Mouse (Mus musculus): ENCODE measurements around the gene Uggt2. TPM values are rescaled to one million over a fixed set of nuclear protein-coding genes. Genes with fewer than 3 reads are reported as not detected.
A peak's percentile ranks its signal among the peaks of the same experiment; 100 is the strongest.

Gene Uggt2
- polyA plus RNA-seq, 1 experiment from 2014 or later = 20.3 TPM

DNA sequence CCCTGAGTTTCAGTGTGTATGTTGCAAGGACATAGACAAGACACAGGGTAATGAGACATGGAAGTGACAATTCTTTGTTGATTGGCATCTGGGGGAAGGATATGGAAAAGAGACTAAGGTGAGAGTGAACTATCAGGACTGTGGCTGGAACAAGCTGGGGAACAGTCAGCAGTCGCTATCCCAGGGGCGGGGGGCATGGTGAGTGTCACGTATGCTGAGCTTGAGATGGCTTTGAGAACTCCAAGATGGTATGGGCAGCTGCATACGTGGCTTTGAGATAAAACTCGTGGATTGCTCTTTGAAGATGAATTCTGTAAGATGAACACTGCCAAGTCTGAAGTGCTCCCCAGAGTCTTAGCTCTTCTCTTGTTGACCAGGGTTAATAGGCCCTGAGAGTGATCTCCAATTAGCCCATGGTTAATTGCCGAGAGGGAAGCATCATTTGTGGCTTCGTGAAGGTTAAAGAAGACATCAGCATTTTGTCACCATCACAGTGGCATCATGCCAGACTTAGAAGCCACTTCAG, 9.6 kb upstream of the Uggt2 start:
- H3K4me3 ChIP-seq = no peak overlapping the region
- ATAC-seq (ENCODE audit: borderline replicate concordance, extremely low read depth, low FRiP score, low TSS enrichment) = peak; percentile 78

DNA sequence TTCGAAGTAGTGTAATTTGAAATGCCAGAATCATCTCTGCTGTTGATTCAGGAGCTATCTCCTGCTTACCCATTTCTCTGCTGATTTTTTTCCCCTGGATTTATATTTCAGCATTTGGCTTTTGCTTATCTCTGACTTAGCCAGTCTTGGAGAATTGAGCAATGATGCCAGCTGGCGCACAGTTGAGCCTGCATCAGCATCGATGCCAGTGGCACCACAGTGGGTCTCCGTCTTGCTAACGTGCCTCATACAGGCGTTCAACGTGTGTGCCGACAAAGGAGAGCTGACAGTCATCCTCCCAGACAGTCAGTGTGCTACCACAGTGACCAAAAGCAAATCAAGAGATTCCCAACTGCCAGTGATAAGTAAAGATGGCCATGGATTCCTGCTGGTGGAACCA, 8.4 kb upstream of the Uggt2 start:
- no peak for ATAC-seq (ENCODE audit: borderline replicate concordance, extremely low read depth, low FRiP score, low TSS enrichment)
- Histone ChIP-seq H3K4me2 (no peak overlapping the region), H3K27me3 (no peaks in the 10 kb centered on the region), H3K27ac (no peak overlapping the region), H3K4me3 (no peak overlapping the region), H3K36me3 (no peaks in the 10 kb centered on the region), H3K4me1 (0 out of 2 replicates have a peak, but pooled peaks cover 6% of the 10 kb centered on the region), H3K9me3 (no peaks in the 10 kb centered on the region), H3K9ac (no peak overlapping the region)
- 77% methylated on average over 8 of the region's 8 CpGs for WGBS

More for the DNA sequence above, 9.6 kb upstream of the Uggt2 start:
- Histone ChIP-seq H3K27ac (peak overlapping the region; percentile 40), H3K4me2 (no peak overlapping the region), H3K4me1 (0 out of 2 replicates have a peak, but pooled peaks cover 6% of the 10 kb centered on the region), H3K9me3 (no peaks in the 10 kb centered on the region), H3K27me3 (no peaks in the 10 kb centered on the region), H3K36me3 (no peaks in the 10 kb centered on the region), H3K9ac (no peak overlapping the region)
- WGBS = 39% methylated on average over 7 of the region's 7 CpGs

DNA sequence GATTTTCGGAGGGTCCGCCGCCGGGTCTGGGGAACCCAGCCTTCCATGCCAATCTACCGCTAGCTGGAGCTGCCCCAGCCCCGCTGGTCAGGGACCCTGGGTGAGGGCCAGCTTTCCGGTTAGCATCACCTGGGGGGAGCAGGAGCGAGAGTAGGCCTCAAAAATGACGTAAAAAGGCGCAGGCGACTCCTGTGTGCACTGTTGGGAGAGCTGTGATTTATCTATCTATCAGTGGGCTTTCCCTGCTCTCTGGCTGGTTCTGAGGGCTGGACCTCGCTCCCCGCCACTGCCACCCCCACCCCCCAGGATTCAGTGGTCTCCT, 301 bp upstream of the Uggt2 start:
- 2% methylated on average over 13 of the region's 13 CpGs for WGBS
- no peaks in the 10 kb centered on the region for H3K27me3 ChIP-seq
- no peaks in the 10 kb centered on the region for H3K9me3 ChIP-seq
- ATAC-seq (ENCODE audit: borderline replicate concordance, extremely low read depth, low FRiP score, low TSS enrichment) = peak; percentile 70
- H3K36me3 ChIP-seq = no peaks in the 10 kb centered on the region
- H3K4me2 ChIP-seq = peak overlapping the region; percentile 94
- peak overlapping the region; percentile 85 for H3K4me3 ChIP-seq
- H3K27ac ChIP-seq = peak overlapping the region; percentile 77
- H3K4me1 ChIP-seq = peaks cover 5% of the 10 kb centered on the region
- peak overlapping the region; percentile 83 for H3K9ac ChIP-seq

DNA sequence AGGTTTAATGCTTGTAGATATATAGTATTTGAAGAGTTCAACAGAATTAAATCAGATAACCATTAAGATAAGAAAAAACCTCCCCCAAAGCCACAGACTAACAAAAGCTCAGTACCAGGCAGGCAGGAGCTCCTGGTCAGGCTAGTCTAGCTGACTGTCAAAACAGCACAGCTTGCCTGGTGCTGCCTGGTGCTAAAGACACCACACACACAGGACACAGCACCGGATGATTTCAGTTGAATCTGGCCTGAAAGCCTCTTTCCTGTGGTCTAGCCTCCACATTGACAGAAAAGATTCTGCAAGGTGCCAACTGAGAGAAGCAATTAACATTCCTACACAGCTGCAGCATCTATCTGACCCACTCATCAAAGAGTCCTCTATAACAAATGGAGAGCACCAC, 37.4 kb downstream of the Uggt2 start:
- H3K4me3 ChIP-seq = no peak overlapping the region
- H3K4me1 ChIP-seq = no peaks in the 10 kb centered on the region
- no peaks in the 10 kb centered on the region for H3K9me3 ChIP-seq
- H3K9ac ChIP-seq = no peak overlapping the region
- H3K27me3 ChIP-seq = no peaks in the 10 kb centered on the region
- H3K27ac ChIP-seq = no peak overlapping the region
- no peak for ATAC-seq (ENCODE audit: borderline replicate concordance, extremely low read depth, low FRiP score, low TSS enrichment)
- peaks cover 17% of the 10 kb centered on the region for H3K36me3 ChIP-seq
- H3K4me2 ChIP-seq = no peak overlapping the region
- WGBS = 75% methylated on average over 1 of the region's 1 CpGs

DNA sequence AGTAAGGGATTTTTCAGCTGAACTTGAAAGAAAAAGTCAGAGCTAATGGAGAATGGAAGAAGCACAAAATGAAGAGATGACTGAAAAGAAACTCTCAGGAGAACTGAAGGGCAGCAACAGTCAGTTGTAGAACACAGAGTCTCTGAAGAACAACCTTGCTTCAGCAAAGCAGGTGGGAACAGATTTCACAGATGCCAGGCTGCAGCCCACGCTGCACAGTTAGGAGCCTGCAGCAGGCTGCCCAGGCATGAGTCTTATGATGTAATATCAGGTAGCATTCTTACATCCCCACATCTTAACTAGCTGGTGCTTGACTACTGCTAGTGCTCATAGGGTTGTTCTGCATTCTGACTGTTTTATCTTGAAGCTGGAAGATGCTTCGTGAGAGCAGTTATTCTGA, 38.5 kb downstream of the Uggt2 start:
- no peak for ATAC-seq (ENCODE audit: borderline replicate concordance, extremely low read depth, low FRiP score, low TSS enrichment)
- no peaks in the 10 kb centered on the region for H3K9me3 ChIP-seq
- no peak overlapping the region for H3K27ac ChIP-seq
- H3K4me2 ChIP-seq = no peak overlapping the region
- 97% methylated on average over 2 of the region's 2 CpGs for WGBS
- H3K4me1 ChIP-seq = no peaks in the 10 kb centered on the region
- no peaks in the 10 kb centered on the region for H3K27me3 ChIP-seq
- H3K4me3 ChIP-seq = no peak overlapping the region
- no peak overlapping the region for H3K9ac ChIP-seq
- H3K36me3 ChIP-seq = peaks cover 19% of the 10 kb centered on the region

DNA sequence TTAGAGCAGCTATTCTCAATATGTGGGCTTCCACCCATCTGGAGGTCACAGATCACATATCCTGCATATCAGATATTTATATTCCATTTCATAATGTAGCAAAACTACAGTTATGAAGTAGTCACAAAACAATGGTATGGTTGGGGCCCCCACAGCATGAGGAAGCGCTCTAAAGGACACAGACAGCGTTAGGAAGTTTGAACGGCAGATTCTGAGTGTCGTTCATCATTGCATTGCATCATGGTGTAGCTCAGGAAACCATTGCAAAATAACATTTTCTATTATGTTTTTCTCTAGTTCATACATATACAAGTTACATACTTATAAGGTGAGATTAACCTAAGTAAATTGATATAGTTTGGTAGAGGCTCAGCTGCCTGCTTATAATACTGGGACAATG, 42.2 kb downstream of the Uggt2 start:
- Histone ChIP-seq H3K4me1 (no peaks in the 10 kb centered on the region), H3K27ac (no peak overlapping the region), H3K9me3 (no peaks in the 10 kb centered on the region), H3K9ac (no peak overlapping the region), H3K27me3 (no peaks in the 10 kb centered on the region), H3K4me2 (no peak overlapping the region), H3K4me3 (no peak overlapping the region), H3K36me3 (peaks cover 30% of the 10 kb centered on the region)
- WGBS = 78% methylated on average over 4 of the region's 4 CpGs
- no peak for ATAC-seq (ENCODE audit: borderline replicate concordance, extremely low read depth, low FRiP score, low TSS enrichment)

DNA sequence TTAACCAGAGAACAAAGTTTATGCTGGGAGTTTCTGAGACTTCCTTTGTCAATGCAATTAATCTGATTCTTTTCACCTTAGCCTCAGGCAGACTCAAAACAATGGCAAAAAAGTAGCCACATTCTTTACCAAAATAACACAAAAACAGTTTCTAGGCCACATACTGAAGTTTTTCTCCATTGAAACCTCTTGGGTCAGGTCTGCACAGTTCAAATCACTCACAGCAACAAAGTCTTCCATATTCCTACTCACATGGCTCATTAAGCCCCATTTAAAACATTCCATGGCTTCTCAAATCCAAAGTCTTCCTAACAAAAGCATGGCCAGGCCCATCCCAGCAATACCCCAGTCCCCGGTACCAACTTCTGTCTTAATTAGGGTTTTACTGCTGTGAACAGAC, 46.3 kb downstream of the Uggt2 start:
- Histone ChIP-seq H3K4me2 (no peak overlapping the region), H3K36me3 (peaks cover 24% of the 10 kb centered on the region)
- 95% methylated on average over 1 of the region's 1 CpGs for WGBS

DNA sequence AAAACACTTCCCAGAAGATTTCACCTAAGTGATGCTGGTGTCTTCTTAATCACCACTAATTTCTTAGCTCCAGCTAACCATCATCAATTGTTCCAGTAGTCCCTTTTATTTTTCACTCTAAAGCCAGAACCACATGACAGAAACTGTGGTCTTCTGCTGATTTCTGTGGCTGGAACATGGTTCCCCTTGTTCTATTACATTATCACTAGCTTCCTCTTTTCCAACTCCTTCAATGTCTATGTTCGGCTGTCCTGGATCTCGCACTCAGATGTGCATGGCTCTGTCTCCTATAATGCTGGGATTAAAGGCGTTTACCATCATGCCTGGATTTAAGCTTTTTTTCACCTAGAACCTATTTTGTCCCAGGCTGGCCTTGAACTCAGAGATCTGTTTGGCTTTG, 46.9 kb downstream of the Uggt2 start:
- no peak for ATAC-seq (ENCODE audit: borderline replicate concordance, extremely low read depth, low FRiP score, low TSS enrichment)
- peaks cover 20% of the 10 kb centered on the region for H3K36me3 ChIP-seq
- no peak overlapping the region for H3K9ac ChIP-seq
- H3K27ac ChIP-seq = no peak overlapping the region
- no peaks in the 10 kb centered on the region for H3K4me1 ChIP-seq
- no peak overlapping the region for H3K4me3 ChIP-seq
- no peaks in the 10 kb centered on the region for H3K9me3 ChIP-seq
- 93% methylated on average over 3 of the region's 3 CpGs for WGBS
- H3K4me2 ChIP-seq = no peak overlapping the region
- no peaks in the 10 kb centered on the region for H3K27me3 ChIP-seq

More for the DNA sequence above, 46.3 kb downstream of the Uggt2 start:
- ATAC-seq (ENCODE audit: borderline replicate concordance, extremely low read depth, low FRiP score, low TSS enrichment) = no peak
- Histone ChIP-seq H3K4me3 (no peak overlapping the region), H3K4me1 (no peaks in the 10 kb centered on the region), H3K9ac (no peak overlapping the region), H3K9me3 (no peaks in the 10 kb centered on the region), H3K27ac (no peak overlapping the region), H3K27me3 (no peaks in the 10 kb centered on the region)

DNA sequence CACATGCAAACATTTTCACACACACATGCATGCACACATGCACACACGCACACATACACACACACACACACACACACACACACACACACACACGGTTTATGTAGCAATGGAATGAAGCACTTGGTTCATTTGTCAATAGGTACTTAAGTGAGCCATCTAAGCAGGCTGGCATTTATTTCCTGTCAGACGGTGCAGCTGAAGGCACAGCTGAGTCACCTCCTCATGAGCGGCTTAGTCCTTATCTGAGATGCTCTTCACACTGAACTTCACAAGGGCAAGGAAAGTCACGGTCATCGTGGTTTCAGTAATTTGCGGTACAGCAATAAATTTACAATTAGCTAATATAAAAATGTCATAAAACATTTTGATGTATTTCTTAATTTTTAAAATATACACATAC, 55.5 kb downstream of the Uggt2 start:
- H3K4me2 ChIP-seq = no peak overlapping the region
- H3K36me3 ChIP-seq = 0 out of 2 replicates have a peak, but pooled peaks cover 3% of the 10 kb centered on the region
- H3K9ac ChIP-seq = no peak overlapping the region
- no peak overlapping the region for H3K4me3 ChIP-seq
- no peaks in the 10 kb centered on the region for H3K9me3 ChIP-seq
- no peak for ATAC-seq (ENCODE audit: borderline replicate concordance, extremely low read depth, low FRiP score, low TSS enrichment)
- H3K27ac ChIP-seq = no peak overlapping the region
- 70% methylated on average over 7 of the region's 7 CpGs for WGBS
- no peaks in the 10 kb centered on the region for H3K27me3 ChIP-seq
- peaks cover 3% of the 10 kb centered on the region; the same call in 1 of the 2 replicates for H3K4me1 ChIP-seq

DNA sequence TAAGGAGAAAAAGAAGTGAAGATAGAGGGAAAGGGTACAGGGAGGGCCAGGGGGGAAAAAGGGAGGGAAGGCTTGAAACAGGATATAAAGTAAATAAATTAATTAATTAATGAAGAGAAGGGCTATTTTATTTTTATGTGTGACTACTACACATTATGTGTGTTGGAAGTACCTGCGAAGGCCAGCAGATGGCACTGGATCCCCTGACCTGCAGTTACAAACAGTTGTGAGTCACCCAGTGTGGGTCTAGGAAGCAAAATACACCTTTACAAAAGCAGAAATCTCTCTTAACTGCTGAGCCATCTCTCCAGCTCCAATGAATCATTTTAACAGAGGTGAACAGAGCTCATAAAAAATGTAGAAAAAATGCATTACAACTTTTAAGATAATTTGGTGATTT, 59.0 kb downstream of the Uggt2 start:
- Histone ChIP-seq H3K4me1 (peaks cover 3% of the 10 kb centered on the region; the same call in 1 of the 2 replicates), H3K36me3 (peaks cover 11% of the 10 kb centered on the region), H3K27ac (no peak overlapping the region), H3K9me3 (no peaks in the 10 kb centered on the region), H3K27me3 (no peaks in the 10 kb centered on the region), H3K4me2 (no peak overlapping the region), H3K4me3 (no peak overlapping the region), H3K9ac (no peak overlapping the region)
- 56% methylated on average over 1 of the region's 1 CpGs for WGBS
- ATAC-seq (ENCODE audit: borderline replicate concordance, extremely low read depth, low FRiP score, low TSS enrichment) = no peak

DNA sequence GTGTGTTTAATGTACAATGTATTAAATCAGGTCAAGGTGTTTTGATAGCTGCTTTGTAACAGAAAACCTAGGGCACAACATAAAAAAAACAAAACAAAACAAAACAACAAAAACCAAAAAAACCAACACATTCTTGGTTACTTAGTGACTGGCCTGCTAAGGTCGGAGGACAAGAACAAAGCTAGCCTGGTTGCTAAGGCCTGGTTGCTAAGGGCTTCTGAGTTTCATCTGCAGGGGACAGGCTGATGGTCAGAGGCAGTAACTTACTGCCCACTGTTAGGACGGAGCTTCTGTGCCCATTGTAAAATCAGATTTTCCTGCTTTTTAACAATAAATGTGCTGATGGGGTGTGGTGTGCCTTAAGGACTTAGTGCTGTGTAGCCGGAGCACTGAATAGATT, 61.5 kb downstream of the Uggt2 start:
- Histone ChIP-seq H3K27me3 (no peaks in the 10 kb centered on the region), H3K4me1 (peaks cover 3% of the 10 kb centered on the region; the same call in 1 of the 2 replicates), H3K36me3 (peaks cover 26% of the 10 kb centered on the region), H3K9ac (no peak overlapping the region), H3K4me3 (no peak overlapping the region), H3K27ac (no peak overlapping the region), H3K9me3 (no peaks in the 10 kb centered on the region), H3K4me2 (no peak overlapping the region)
- ATAC-seq (ENCODE audit: borderline replicate concordance, extremely low read depth, low FRiP score, low TSS enrichment) = no peak
- 71% methylated on average over 3 of the region's 3 CpGs for WGBS

DNA sequence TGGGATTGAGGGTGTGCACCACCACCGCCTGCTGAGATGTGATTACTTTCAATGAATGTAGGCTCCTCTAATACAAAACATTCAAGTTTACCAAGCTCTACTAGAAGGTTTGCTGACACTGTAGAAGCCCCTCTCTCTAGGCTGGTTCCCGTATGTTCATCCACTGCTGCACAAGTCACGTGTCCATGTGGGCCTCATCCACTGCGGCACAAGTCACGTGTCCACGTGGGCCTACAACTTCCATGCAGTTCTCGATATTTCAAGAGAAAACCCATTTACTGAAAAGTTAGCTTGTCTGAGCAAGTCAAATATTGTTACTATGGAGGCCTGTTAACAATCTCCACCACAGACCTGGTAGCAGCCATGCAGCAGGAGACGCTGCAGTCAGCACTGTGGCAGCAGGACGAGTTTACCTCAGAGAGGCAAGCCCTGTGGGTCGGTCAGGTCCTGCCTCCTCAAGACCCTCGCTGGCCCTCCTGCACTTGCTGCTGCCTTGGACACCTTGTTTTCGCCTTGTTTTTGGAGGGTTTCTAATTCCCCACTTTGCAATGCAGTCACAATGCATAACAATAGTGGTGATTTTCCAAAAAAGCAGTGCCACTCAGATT, 62.0 kb downstream of the Uggt2 start:
- 84% methylated on average over 12 of the region's 12 CpGs for WGBS
- H3K9ac ChIP-seq = no peak overlapping the region
- H3K27me3 ChIP-seq = no peaks in the 10 kb centered on the region
- peaks cover 26% of the 10 kb centered on the region for H3K36me3 ChIP-seq
- H3K4me1 ChIP-seq = peaks cover 3% of the 10 kb centered on the region; the same call in 1 of the 2 replicates
- no peaks in the 10 kb centered on the region for H3K9me3 ChIP-seq
- no peak overlapping the region for H3K27ac ChIP-seq
- no peak for ATAC-seq (ENCODE audit: borderline replicate concordance, extremely low read depth, low FRiP score, low TSS enrichment)
- no peak overlapping the region for H3K4me3 ChIP-seq
- H3K4me2 ChIP-seq = no peak overlapping the region

Data from lung, embryonic 15.5 days (tissue).